Mouse (Mus musculus) frontal cortex, postnatal 10 days (tissue): ENCODE results near the gene Zfp995.
"Not testable (repeated sequence)": the region's sequence is repeated elsewhere in the genome, so short reads cannot be mapped to it uniquely, and the experiment has no call there.

ENCODE experiments used
- DNase-seq, 2 experiments: peaks; one replicate each; pipeline ENCODE4 v3.0.0; 2022; ENCODE audit warnings: low spot score in 2 of 2, mixed read lengths in 1 of 2

The Zfp995 gene

GRCm38 (mm10) chr17:21909456-21910052, at the start of gene Zfp995:
Zfp995 (minus strand) TSS chr17:21909926.
- DNase-seq: peak; percentile 28 to 60

- no peak for DNase-seq
Observed at GRCm38 (mm10) chr17:21909039-21909438, 687 bp downstream of the Zfp995 start.

- no peak for DNase-seq
Observed at GRCm38 (mm10) chr17:21871256-21871655, 38.5 kb downstream of the Zfp995 start.

- DNase-seq: not testable (repeated sequence)
Observed at GRCm38 (mm10) chr17:21846322-21846582, 63.5 kb downstream of the Zfp995 start.

- DNase-seq: peak; percentile 20 to 58
Observed at GRCm38 (mm10) chr17:21845545-21846321, 64.0 kb downstream of the Zfp995 start, which contains the start of gene Zfp820. Zfp820 (minus strand) TSS chr17:21845772.

GRCm38 (mm10) chr17:21838510-21838909, 71.2 kb downstream of the Zfp995 start:
- no peak for DNase-seq
